Mouse (Mus musculus) liver, embryonic 14.5 days (tissue): ENCODE data around the gene Mecom.

Experiments used
- CTCF ChIP-seq: IDR thresholded peaks from 2 replicates; pipeline ENCODE4 v1.5.1; 2016; ENCODE audit warnings: antibody characterized with exemption, low read depth, control low read depth
- EP300 ChIP-seq: IDR thresholded peaks from 2 replicates; pipeline ENCODE4 v1.6.1; 2016; ENCODE audit warnings: antibody characterized with exemption, low read depth

DNA sequence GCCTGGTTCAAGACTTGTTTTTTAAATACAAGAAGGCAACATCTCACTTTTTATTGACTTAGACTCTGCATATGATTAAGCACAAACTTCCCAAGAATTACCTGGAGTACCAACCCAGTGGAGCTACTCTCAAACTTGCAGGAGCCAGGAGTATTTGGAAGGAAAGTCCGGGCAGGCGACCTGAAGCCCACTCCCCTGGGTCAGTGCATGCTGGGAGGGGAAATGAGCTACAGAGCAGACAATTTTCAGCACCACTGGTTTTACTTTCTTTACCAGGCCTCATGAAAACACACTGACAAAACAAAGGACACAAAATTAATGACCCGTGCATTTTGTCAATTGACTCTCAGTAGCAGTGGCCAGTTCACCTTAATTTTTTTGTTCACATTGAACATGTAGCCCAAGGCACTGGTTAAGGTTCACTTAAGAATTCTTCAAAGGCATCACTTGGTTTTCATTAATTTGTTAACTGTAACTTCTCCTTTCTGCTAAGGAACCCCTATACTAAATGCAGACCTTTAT is 434.5 kb downstream of the Mecom start:
- no peak for TF ChIP-seq CTCF
- no peak for TF ChIP-seq EP300
